Mouse (Mus musculus) embryo, embryonic 11 days (tissue): ENCODE results near the gene Shmt2.

Experiments used
- DNase-seq: peaks from one replicate; pipeline ENCODE4 v3.0.0-alpha.2; 2015

Shmt2 gene

DNA sequence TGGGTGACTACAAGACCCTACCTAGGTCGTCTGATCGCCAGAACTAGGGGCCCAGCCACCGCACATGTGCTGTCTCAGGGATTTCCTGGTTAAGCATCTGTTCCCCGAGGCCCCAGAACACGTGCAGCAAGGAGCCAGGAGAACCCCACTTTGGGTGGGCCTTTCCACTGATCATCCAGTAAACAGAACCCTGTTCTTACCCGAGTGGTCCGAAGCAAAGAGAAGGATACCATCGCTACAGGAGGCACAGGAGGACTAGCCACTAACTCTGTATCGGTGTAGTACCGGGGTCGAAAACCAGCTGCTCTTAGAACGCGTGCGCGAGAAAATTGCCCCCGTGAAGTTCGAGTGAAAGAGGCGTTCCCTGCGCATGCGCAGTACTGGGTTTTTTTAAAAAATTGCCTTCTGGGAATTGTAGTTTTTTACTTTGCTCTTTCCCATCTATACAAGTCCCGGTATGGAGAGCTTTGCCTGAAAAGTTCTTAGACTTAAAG is at the start of gene Shmt2:
Gene Shmt2 (minus strand): TSS at position 357 of the 494 bp plus-strand sequence.
- DNase-seq: peak; percentile 96

DNA sequence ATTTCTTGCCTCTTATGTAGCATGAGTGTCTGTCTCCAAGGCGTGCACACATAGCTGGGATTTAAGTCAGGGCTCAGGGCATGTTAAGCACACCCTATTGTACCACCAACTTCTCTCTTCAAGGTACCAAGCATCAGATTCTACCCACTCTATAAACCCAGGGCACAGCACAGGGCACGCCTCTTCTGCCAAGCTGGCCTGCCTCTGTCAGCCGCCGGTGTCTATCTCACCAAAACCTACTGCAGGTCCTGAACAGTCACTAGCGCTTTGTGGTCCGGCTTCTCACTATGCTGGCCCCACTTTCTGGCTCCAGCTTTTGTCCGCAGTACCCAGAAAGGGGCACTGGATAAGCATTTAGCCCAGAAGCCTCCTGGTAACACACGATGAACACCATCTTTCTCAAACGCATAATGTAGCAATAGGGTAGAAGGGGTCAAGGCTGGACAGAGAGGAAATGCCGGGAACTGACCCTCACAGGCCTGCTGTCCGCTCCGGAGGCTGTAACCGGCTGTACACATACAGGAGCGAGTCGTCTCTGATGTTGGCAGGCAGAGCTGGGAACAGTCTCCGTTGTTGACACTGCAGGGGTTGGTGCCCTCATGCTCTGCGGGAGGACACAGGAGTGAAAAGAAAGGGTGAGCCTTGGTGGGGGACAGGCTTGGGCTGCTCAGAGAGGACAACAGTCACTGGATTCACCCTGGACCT is 48.8 kb upstream of the Shmt2 start:
- no peak for DNase-seq

DNA sequence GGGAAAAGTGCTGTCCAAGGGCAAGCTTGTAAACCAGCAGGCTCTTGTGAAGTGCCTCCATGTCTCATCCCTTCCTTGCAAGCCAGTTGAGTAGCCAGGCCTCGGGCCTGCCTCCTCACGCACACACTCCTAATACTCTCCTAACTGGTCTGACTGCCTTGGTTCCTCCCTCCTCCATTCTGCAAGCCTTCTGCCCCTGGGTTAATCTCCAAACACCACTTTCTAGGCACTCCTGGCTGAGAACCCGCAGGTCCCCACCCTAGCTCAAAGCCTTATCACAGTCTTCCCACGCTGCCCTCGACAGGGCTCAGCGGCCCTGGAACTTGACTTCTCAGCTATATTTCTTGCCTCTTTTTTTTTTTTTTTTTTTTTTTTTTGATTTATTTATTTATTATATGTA is 48.1 kb upstream of the Shmt2 start:
- no peak for DNase-seq

DNA sequence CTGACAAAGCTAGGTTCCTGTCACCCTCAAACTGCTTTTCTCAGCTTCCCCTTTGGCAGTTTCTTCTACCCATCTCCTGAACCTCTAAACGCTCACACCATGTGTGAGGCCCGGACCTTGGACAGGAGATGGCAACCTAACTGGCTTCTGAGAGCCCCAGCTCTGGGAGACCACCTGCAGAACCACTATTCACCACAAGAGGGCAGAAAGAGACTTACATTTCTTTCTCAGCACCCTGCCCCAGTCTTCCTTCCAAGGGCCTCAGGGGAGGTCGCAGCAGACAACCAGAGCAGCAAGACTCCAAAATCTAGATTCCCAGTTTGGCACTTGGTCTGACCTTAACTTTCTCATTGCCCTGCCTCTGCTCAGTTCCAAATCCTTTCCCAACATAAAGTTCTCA is 47.2 kb upstream of the Shmt2 start:
- peak; percentile 85 for DNase-seq

DNA sequence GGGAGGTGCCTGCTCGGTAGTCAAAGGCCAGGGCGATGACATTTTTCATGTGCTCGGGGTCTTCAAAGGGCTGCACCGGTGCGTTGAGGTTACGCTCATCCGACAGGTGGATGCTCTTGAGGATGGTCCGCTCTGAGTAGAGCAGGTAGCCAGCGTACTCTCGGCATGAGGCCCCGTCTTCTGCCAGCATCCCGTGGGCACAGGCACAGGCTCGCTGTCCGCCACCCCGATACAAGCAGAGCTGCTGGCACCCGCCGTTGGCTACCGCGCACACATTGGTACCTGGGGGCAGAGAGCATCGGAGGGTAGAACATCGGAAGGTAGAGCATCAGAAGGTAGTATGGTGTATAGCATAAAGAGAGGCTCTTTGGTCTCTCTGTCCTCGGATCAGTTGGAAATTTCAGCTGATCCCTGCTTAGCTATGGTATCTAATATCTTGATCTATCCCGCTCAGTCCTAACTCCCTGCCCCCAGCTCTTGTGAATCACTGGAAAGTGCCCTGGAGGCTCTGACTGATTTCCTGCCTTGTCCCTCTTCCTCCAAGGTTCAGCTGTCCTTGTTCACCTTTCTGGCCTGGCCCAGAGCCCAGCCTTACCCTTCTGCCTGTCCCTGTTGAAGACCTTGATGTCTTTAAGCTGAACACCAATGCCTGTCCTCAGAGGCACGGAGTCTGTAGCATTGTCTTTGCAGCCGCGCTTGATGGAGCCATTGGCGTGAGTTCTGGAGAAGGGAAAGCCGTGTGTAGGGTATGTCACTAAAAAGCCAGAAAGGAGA is 44.5 kb upstream of the Shmt2 start:
- DNase-seq: no peak

DNA sequence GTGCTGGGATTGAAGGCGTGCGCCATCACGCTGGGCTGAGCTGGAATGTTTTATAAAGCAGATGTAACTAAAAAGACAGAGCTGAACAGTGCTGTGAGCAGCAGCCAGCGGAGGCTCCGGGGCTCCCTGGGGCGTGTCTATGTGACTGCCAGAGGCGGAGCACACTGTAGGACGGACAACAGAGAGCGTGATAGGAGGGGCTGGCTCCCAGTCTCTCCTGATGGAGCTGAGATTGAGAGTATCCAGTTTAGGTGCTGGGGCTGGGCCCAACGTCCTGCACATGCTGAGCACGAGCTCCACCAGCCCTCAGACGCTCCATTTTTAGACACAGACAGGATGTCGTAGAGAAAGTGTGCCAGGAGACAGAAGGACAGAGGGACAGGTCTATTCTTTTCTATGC is 42.1 kb upstream of the Shmt2 start:
- peak; percentile 26 for DNase-seq

DNA sequence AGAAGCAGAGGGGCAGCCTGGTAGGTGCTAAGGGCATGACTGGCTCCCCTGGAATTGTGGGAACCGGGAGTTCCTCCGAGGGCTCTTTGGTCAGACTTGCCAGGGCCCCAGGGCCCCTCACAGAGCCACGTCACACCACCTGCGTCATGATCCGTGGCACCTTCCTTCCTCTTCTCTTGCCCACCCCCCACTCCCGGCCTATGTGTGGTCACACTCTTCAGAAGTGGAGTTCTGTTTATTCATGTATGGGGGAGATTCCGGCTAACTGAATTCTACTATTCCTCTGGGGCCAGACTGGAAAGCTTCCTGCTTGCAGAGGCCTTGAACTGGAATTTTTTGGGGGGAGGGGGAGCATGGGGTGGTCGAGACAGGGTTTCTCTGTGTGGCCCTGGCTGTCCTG is 41.6 kb upstream of the Shmt2 start:
- DNase-seq: peak; percentile 13

DNA sequence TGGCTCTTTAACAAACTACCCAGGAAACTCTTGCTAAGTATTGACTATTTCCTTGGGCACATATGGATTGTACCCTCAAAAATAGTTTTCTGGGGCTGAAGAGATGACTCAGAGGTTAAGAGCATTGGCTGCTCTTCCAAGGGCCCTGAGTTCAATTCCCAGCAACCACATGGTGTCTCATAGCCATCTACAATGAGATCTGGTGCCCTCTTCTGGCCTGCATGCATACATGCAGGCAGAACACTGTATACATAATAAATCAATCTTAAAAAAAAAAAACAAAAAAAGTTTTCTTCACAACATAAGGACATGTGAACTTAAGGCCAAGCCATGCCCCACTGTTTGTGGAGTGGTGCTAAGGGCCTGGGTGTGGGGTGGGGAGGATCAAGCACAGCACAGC is 38.9 kb upstream of the Shmt2 start:
- no peak for DNase-seq

DNA sequence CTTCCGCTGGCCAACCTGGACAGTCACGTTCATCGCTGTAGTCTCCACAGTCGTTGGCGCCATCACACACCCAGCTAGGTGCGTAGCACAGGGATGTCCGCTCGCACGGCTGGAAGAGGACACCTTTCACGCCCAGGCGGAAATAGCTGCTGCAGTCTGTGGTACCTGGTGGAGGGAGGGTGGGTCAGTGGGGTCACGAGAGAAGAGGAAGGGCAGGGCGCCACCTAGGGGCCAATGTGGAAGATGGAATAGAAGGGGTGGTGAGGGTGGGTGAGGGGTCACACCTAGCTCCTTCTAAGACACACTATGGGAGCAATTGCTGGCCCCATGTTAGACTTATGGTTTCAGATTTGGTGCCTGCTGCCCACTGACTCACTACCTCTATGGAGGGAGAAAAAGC is 35.2 kb upstream of the Shmt2 start:
- no peak for DNase-seq

DNA sequence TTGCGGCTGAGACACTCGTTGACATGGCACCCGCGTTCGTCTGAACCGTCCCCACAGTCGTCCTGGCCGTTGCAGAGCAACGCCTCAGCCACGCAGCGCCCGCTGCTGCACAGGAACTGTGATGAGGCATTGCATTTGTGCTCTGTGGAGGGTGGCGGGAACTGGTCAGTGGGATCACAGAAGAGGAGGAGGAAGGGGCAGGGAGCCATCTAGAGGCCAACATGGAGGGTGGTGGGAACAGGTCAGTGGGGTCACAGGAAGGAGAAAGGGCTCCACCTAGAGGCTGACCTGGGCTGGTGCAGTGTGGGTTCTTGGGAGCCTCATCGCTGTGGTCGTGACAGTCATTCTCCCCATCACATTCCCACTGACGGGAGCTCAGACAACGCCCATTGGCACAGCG is 33.5 kb upstream of the Shmt2 start:
- DNase-seq: peak; percentile 53

DNA sequence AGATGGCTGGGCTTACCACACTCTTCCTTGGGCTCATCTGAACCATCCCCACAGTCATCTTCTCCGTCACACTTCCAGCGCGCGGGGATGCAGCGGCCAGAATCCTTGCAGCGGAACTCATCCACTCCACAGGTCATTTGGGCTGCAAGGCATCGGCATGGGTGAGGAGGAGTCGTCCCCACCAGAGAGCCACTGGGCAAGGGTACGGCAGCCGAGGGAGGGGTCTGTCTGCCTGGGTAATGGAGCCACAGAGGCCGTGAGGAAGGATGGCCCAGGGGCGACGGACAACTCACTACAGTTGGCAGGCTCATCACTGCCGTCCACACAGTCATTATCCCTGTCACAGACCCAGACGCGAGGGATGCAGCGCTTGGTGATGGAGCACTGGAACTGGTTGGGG is 27.6 kb upstream of the Shmt2 start:
- DNase-seq: no peak

DNA sequence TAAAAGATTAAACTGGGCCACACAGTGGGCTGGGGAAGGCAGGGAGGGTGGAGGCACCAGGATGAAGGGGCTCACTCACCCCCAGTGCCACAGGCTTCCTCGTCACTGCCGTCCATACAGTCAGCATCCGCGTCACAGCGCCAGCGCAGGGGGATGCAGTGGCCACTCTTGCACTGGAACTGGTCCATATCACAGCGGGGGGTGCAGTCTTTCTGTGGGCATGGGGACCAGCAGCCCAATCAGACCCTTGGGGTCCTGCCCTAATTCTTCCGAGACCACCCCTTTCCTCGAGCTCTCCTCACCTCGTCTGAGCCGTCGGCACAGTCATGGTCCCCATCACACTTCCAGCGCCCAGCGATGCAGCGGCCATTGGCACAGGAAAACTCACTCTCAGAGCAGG is 26.0 kb upstream of the Shmt2 start:
- DNase-seq: no peak

DNA sequence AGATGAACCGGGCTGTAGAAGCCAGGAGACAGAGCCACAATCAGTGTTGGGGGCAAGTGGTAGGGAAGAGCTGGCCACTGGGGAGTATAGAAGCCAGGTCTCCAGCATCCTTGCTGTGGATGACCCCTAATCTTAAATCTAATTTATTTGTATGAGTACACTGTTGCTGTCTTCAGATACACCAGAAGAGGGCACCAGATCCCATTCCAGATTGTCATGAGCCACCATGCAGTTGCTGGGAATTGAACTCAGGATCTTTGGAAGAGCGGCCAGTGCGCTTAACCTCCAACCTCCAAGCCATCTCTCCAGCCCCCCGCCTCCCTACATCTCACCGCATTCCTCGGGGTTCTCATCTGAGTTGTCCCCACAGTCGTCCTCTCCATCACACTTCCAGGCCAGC is 24.3 kb upstream of the Shmt2 start:
- no peak for DNase-seq

DNA sequence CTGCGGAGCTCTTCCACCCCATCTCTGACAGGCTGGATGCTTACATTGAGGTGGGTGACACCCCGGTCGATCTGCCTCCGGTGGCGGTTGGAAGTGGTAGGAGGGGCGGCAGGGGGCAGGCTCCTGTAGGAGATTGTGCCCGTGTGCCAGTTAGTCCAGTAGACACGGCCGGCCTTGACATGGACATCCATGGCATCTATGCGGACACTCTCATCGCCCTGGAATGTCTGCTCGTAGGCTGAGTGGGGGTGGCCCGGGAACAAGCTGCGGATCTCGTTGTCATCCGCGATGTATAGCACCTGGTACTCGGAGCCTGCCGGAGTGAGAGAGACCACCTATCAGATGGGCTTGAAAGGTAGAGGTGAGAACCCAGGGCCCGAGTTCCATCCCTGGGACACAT is 22.1 kb upstream of the Shmt2 start:
- no peak for DNase-seq

DNA sequence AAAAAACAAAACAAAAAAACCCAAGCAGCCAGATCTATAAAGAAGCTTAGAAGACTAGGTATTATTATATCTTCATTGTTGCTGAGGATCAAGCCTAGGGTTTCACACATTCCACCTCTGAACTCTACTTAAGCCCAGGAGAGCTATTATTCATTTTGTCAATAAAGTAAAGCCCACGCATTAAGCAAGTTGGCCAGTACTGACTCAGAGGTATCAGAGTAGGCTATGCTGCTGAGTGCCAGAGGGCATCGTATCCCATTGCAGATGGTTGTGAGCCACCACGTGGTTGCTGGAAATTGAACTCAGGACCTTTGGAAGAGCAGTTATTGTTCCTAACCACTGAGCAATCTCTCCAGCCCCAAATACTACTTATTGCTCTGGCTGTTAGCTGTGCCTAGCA is 21.7 kb upstream of the Shmt2 start:
- DNase-seq: no peak

DNA sequence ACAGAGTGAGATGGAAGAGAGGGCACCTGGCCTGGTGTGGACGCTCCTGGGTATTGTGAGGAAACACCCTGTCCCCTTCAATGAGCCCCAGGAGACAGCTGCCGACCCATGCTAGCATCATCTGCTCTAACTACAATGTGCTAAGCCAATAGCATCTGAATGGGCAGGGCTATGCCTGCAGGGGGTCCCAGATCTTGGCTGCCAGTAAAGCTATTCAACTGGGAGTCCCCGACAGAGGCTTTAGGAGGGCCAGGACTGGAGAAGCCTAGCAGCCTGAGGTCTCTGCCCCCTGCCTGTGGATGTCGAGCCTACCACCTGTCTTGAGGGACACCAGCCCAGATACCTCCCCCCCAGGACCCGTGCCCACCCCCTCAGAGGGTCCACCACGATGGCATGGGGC is 20.5 kb upstream of the Shmt2 start:
- DNase-seq: no peak

DNA sequence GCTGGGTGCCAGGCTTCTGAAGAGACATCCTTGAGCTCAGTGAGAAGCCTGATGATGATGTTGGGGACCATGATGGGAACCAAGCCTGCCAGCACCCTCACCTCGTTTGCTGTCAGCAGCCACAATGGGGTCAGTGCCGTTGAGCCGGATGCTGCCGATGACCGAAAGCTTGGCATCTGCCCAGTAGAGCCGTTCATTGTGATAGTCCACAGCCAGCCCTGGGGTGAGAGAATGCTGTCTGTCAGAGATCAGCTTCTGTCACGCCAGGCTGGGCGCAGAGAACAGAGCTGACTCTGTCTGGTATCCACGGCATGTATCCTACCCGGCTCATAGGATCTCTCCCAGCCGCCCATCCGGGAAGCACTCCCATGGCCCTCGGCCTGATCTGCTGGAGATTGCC is 19.8 kb upstream of the Shmt2 start:
- no peak for DNase-seq

DNA sequence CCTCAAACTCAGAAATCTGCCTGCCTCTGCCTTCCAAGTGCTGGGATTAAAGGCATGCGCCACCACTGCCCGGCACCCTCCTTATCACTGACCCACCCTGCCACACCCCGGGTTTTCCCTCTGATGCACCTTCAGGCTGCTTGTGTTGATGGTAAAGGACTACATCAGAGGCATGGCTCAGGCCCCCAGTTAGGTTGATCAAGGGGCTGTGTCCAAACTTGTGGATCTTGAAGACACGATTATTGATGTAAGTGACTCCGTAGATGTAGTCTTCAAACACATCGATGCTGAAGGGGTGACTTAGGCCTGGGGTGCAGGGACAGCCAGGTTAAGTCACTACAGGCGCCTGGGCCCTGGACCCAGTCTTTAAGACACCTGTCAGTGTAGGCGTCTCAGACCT is 19.3 kb upstream of the Shmt2 start:
- DNase-seq: no peak

DNA sequence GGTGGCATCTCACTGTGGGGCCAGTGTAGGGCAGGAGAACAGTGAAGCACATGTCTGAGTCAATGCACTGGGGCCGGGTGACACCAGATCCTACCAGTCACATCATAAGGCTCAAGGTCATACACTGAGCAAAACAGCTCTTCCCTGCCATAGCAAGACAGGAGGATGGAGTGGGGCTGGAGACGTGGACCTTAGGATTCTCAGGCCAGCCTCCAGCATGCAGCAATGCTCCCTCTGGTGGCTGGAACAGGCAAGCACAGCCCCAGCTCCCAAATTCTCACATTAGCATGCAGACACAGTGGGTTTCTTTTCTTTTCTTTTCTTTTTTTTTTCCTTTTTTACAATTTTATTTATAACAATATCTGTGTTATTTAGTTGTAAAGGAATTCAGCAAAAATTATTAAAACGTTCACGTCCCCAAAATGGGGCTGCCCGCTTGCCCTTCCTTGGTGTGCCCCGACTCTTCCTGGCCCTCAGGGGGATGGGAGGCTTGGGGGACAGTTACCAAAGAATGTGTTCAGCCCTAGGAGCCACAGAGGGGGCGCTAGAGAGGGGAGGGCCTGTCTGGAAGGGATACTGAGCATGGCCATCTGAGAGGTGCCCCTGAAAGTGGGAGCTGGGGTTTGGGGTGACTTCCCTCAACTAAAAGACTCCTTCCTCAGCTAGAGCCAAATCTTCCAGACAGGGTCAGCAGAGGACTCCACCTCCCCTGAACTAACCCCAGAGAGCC is 15.8 kb upstream of the Shmt2 start:
- DNase-seq: peak; percentile 86

DNA sequence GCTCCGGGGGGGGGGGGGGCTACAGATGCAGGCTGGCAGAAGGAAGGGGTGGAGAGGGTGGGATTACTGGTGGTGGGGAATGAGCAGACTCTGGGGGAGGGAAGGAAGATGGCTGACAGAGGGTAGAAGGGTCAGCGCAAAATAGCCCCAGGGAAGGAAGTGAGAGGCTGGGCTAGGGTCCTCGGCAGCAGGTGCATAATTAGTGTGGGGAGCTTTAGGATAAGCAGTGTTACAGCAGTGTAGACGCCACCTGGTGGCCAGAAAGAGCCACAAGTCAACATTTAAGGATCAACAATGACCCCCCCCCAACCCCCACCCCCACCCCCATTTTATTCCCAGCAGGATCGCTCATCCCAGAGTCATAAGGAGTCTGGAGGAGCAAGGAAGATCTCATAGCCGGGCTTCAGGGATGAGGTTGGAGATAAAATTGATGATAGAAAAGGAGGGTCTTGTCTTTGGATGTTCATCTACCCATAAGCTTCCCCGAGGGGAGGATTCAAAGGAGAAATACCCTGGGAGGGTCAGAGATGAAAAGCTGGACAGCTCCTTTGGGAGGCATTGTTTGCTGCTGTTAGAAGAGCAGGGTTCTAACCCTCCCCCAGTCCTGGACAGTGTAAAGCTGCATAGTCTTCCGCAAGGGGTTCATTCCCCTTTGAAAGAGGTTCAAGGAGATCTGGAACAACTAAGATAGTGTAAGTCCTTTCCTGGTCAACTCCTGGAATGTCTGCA is 14.5 kb upstream of the Shmt2 start:
- DNase-seq: peak; percentile 78

DNA sequence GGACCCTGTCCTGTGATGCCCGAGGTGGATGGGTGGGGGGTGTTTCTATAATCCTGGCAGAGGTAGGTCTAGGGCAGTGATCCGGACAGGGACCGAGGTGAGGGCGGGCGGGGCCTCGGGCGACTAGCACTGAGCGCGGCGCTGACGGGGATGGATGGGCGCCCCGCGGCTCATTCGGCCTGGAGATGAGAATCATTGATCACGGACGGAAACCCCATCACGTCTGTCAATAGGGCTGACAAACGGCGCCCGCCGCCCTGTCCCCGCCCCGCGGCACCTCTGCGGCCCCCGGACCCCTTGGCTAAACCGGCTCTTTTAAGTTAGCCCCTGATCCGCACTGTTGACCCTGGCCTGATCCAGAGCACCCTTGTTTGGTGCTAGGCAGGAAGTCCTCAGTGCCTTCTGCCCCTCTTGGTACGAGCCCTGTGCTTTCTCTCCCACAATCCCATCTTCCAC is 12.7 kb upstream of the Shmt2 start:
- peak; percentile 33 for DNase-seq

DNA sequence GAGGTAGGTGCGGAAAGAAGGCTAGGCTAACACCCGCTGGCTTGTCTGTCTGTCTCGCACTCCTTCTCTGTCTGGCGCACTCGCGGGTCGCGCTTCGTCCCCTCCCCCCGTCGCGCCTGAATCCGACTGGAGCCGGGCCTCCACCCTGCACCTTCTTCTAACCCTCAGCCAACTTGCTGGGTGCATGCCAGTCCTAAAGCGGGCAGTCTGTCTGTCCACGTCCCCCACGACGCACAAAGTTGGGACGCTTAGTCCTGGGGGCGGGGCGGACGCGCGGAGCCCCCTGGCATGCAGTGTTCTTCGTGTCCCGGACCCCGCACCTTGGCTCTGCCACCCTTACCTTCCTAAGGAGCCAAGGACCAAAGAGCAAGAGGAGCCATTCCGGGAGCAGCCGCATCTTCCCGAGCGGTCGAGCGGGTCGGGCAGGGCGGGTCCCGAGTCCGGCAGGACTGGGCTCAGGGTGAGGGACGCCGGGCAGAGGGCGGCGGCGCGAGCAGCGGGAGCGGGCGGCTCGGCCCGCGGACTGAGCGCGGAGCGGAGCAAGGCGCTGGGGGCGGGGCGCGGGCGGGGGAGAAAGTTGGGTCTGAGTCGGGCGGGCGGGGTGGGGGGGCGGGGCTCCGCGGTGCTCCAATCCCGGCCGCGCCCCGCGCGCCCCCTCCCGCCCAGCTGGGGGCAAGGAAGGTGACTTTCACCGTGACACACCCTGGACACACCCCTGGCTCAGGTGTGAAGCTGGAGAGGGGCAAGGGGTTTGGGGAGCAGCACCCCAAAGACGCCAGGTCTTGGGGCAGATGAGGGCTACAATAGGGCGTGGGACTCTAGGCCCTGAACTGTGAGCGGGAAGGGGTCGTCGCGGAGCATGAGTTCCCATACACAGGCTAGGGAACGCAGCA is 12.0 kb upstream of the Shmt2 start, which contains the start of gene Nxph4:
Gene Nxph4 (minus strand): TSS at position 524 of the 893 bp plus-strand sequence.
- peak; percentile 60 for DNase-seq
